Mouse (Mus musculus) erythroblast, embryonic 14.5 days (primary cell): ENCODE measurements around the gene Ercc8.

Experiments
- GATA1 ChIP-seq: IDR thresholded peaks from 2 replicates; pipeline ENCODE4 v1.6.1; 2012; ENCODE audit warnings: low read length, inconsistent platforms, mixed read lengths
- TAL1 ChIP-seq: IDR thresholded peaks from 3 replicates; pipeline ENCODE4 v1.6.1; 2012; ENCODE audit warnings: low read length, inconsistent platforms, mixed read lengths

DNA sequence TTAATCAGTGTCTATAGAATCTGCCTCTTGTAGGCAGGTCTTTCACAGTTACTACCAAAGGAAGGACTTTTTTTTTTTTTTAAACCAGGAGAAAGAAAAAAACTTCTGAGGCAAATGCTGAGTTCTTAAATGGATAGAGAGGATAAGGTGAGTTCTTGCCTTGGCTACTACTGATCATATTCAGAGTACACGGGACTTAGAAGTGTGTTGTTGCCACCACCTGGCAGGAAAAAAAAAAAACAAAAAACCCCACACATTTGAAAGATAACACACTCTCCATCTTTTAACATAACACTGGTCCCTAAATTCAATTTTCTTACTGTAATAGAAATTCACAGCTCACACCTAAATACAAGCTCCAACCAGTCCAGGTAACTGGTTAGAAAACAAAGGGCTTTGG lies 30.6 kb upstream of the Ercc8 start:
- TF ChIP-seq TAL1 (no peak), GATA1 (no peak)
